Mouse (Mus musculus): ENCODE results near the gene Ccdc142. TPM values are rescaled to one million over a fixed set of nuclear protein-coding genes. Genes with fewer than 3 reads are reported as not detected.

Ccdc142 gene
- total and polyA plus RNA-seq, 2 experiments from 2014 or later: 5.6 to 15.3 TPM

DNA sequence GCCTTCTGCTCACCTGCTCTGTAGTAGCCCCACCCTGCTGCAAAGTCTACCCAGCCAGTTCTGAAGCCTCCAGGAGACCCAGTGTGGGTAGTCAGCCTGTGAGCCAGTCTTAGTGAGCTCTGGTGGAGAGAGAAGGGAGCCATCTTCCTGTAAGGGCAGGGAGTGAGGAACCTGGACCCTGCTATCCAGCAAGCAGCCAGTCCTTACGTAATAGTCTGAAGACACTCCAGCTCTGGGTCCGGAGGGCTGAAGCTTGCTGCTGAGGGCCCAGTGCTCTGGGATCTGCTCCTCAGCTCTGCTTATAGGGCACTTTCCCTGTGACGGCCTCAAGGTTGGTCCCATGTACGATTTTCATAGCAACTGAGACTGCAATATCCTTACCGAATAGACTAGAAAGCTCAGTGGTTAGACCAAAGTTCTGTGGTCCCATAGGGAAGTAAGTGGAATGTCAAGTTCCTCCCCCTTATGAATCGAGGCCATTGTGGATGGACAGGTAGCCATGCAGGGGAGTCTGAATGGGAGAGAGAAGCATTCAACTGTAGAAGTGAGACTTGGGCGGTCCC lies 33.6 kb downstream of the Ccdc142 start, which contains the start of gene Rtkn:
Gene Rtkn, plus strand, starts transcription at position 513 of the 563 bp plus-strand sequence.
- Histone ChIP-seq H3K27me3 (ENCODE audit: insufficient read depth, low read length) (peaks cover 10% of the 10 kb centered on the region; the same call in 1 of the 2 replicates), H3K9me3 (ENCODE audit: low read length) (no peaks in the 10 kb centered on the region), H3K4me2 (ENCODE audit: low read depth) (peak within 1 kb of the TSS; percentile 48), H3K27ac (ENCODE audit: low read depth, low read length) (no peak within 1 kb of the TSS), H3K4me3 (ENCODE audit: low read depth, low read length) (no peak within 1 kb of the TSS), H3K9ac (no peak within 1 kb of the TSS), H3K36me3 (ENCODE audit: insufficient read depth) (no peaks in the 10 kb centered on the region), H3K4me1 (ENCODE audit: insufficient read depth) (no peaks in the 10 kb centered on the region)
- ATAC-seq (no peak), DNase-seq (no peak)
- TF ChIP-seq CTCF (IDR thresholded peaks at IDR 0.05; ENCODE audit: low read depth): no peak
- 60% methylated on average over 7 of the region's 7 CpGs for WGBS

DNA sequence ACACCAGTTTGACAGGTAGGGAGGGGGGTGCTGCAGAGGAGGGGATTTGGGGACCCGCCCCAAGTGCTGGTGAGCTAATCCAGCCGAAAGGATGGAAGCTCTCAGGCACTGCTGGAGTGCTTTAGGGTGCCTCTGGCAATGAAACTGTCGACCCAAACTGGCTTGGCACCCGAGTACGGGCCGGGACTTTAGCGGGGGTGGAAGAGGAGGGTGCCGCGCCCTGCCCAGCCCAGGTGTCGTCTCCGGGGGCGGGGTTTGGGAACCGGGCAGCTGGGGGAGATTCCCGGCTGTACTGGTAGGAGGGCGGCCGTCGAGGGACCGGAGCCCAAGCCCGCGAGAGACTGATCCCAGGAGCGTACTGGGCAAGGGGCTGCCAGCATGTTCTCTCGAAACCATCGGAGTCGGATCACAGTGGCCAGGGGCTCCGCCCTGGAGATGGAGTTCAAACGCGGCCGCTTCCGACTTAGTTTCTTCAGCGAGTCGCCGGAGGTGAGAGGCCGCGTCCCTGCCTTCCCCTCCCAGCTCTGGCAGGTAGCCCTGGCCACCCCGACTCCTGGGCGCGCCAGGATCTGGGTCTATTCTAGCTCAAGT lies 34.3 kb downstream of the Ccdc142 start:
- TF ChIP-seq CTCF (IDR thresholded peaks at IDR 0.05; ENCODE audit: low read depth): no peak
- Histone ChIP-seq H3K4me1 (ENCODE audit: insufficient read depth) (no peaks in the 10 kb centered on the region), H3K27ac (ENCODE audit: low read depth, low read length) (no peak overlapping the region), H3K36me3 (ENCODE audit: insufficient read depth) (no peaks in the 10 kb centered on the region), H3K9me3 (ENCODE audit: low read length) (no peaks in the 10 kb centered on the region), H3K27me3 (ENCODE audit: insufficient read depth, low read length) (peaks cover 10% of the 10 kb centered on the region; the same call in 1 of the 2 replicates), H3K4me2 (ENCODE audit: low read depth) (peak overlapping the region; percentile 48), H3K9ac (no peak overlapping the region), H3K4me3 (ENCODE audit: low read depth, low read length) (no peak overlapping the region)
- DNase-seq: no peak
- no peak for ATAC-seq
- WGBS: 9% methylated on average over 37 of the region's 37 CpGs

- Histone ChIP-seq H3K27me3 (ENCODE audit: insufficient read depth, low read length) (peaks cover 10% of the 10 kb centered on the region), H3K36me3 (ENCODE audit: insufficient read depth) (no peaks in the 10 kb centered on the region), H3K9me3 (ENCODE audit: low read length) (no peaks in the 10 kb centered on the region), H3K27ac (ENCODE audit: low read depth, low read length) (no peak overlapping the region; the same call in 1 of the 2 replicates), H3K4me2 (ENCODE audit: low read depth) (peak overlapping the region; percentile 48; the same call in 1 of the 2 replicates), H3K4me3 (ENCODE audit: low read depth, low read length) (no peak overlapping the region), H3K4me1 (ENCODE audit: insufficient read depth) (no peaks in the 10 kb centered on the region), H3K9ac (no peak overlapping the region)
- WGBS: 22% methylated on average over 5 of the region's 5 CpGs
- DNase-seq (no peak), ATAC-seq (no peak)
- no peak for TF ChIP-seq CTCF (IDR thresholded peaks at IDR 0.05; ENCODE audit: low read depth)
Observed at GRCm38 (mm10) chr6:83136291-83136880, 35.0 kb downstream of the Ccdc142 start.

DNA sequence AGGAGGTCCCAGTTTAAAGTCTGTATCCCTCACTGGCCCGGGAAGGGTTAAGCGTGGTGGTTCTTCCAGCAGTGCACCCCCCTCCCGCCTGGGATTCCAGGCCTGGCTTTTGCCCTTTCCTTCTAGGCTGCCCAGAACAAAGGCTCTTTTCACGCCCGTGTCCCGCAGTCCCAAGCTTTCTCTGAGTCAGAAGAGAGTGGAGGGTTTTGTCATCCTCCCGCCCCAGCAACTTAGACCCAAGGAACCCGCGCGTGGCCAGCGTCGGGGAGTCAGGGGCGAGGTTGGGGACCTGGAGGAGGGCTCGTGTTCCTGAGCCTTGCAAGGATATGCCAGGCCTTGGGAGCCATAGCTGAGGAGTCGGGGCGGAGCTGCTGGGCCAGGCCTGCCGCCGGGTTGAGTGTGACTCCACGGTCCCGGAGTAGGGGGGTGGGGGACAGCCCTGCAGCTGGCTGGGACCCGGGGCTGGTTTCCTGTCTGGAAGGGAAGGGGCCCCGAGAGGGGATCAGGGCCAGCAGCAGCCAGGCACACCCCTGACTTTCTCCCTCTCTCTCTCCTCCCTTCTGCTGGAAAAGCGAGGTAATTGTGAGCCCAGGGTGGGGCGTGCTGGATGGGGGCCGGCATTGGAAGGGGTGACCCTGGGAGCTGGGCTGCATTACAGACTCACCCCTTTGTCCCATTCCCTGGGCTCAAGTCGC lies 35.6 kb downstream of the Ccdc142 start:
- peak; percentile 64 for ATAC-seq
- TF ChIP-seq CTCF (IDR thresholded peaks at IDR 0.05; ENCODE audit: low read depth): no peak
- Histone ChIP-seq H3K9me3 (ENCODE audit: low read length) (no peaks in the 10 kb centered on the region), H3K36me3 (ENCODE audit: insufficient read depth) (no peaks in the 10 kb centered on the region), H3K4me1 (ENCODE audit: insufficient read depth) (no peaks in the 10 kb centered on the region), H3K27me3 (ENCODE audit: insufficient read depth, low read length) (peaks cover 14% of the 10 kb centered on the region), H3K4me2 (ENCODE audit: low read depth) (peak overlapping the region; percentile 48), H3K9ac (peak overlapping the region; percentile 48), H3K4me3 (ENCODE audit: low read depth, low read length) (peak overlapping the region; percentile 26), H3K27ac (ENCODE audit: low read depth, low read length) (peak overlapping the region; percentile 72)
- DNase-seq: peak; percentile 44
- WGBS: 2% methylated on average over 26 of the region's 26 CpGs

DNA sequence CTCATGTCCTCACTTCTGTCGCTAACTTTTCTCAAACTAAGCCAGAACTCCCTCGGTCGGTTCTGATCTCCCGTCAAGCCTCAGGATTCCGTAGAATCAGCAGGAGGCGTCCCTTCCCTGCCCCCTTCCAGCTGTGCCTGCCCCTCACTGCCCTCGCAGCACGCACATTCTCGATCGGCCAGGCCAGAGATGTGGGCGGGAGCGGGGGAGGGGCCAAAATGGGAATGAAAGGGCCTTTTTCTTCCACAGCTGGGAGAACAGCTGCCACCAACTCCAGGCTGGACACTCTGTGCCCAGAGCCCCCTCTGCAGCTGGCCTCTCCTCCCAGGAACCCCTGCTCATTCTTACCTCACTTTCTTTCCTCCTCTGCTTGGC lies 36.2 kb downstream of the Ccdc142 start:
- 4% methylated on average over 12 of the region's 12 CpGs for WGBS
- peak; percentile 57 for ATAC-seq
- no peaks in the 10 kb centered on the region for H3K4me1 ChIP-seq (ENCODE audit: insufficient read depth)
- peak; percentile 42 for DNase-seq
- H3K27ac ChIP-seq (ENCODE audit: low read depth, low read length): peak overlapping the region; percentile 72
- no peak for TF ChIP-seq CTCF (IDR thresholded peaks at IDR 0.05; ENCODE audit: low read depth)
- H3K36me3 ChIP-seq (ENCODE audit: insufficient read depth): no peaks in the 10 kb centered on the region
- peak overlapping the region; percentile 48 for H3K4me2 ChIP-seq (ENCODE audit: low read depth)
- peak overlapping the region; percentile 26 for H3K4me3 ChIP-seq (ENCODE audit: low read depth, low read length)
- peak overlapping the region; percentile 48; the same call in 1 of the 2 replicates for H3K9ac ChIP-seq
- H3K27me3 ChIP-seq (ENCODE audit: insufficient read depth, low read length): peaks cover 14% of the 10 kb centered on the region
- no peaks in the 10 kb centered on the region for H3K9me3 ChIP-seq (ENCODE audit: low read length)

DNA sequence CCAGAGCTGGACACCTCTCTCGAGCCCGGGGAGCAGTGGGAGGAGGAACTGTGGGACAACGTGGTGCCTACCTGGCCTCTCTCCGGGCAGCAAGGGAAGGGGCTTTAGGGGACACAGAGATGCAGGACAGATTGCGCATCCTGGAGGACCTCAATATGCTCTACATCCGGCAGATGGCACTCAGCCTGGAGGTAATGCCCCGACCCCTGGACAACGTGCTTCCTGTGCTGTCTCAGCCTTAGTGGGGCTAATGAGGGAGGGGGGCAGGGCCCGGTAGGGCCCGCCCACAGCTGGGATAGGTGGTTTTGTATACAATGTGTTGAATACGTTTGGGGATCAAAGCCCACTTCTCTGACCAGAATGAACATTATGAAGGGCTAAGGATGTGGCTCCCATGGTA lies 36.7 kb downstream of the Ccdc142 start:
- Histone ChIP-seq H3K4me2 (ENCODE audit: low read depth) (peak overlapping the region; percentile 48), H3K4me3 (ENCODE audit: low read depth, low read length) (0 out of 2 replicates have a peak overlapping the region, but pooled peaks have one; percentile 26), H3K36me3 (ENCODE audit: insufficient read depth) (no peaks in the 10 kb centered on the region), H3K4me1 (ENCODE audit: insufficient read depth) (no peaks in the 10 kb centered on the region), H3K27me3 (ENCODE audit: insufficient read depth, low read length) (peaks cover 14% of the 10 kb centered on the region), H3K9ac (0 out of 2 replicates have a peak overlapping the region, but pooled peaks have one; percentile 48), H3K9me3 (ENCODE audit: low read length) (no peaks in the 10 kb centered on the region), H3K27ac (ENCODE audit: low read depth, low read length) (peak overlapping the region; percentile 66)
- WGBS: 7% methylated on average over 11 of the region's 11 CpGs
- DNase-seq: no peak
- 0 out of 2 replicates have a peak, but pooled peaks have one; percentile 5 for ATAC-seq
- TF ChIP-seq CTCF (IDR thresholded peaks at IDR 0.05; ENCODE audit: low read depth): no peak
